Mouse (Mus musculus) cerebellum, adult 2 months (tissue): Measurements from ENCODE around the gene Btbd7. TPM values are rescaled to one million over a fixed set of nuclear protein-coding genes. Genes with fewer than 3 reads are reported as not detected.

Experiments used
- DNase-seq, 2 experiments: peaks; one replicate each; pipeline ENCODE4 v3.0.0; 2021
- H3K27ac ChIP-seq: fragments of 200-500 bp; 2 replicates; pipeline ENCODE4 v1.5.1; 2012; ENCODE audit warnings: low read length, control low read depth, inconsistent platforms; ENCODE audit not compliant: insufficient read depth
- H3K27me3 ChIP-seq: fragments of 200-500 bp; 2 replicates; pipeline ENCODE4 v1.6.1; 2012; ENCODE audit warnings: inconsistent platforms, mild to moderate bottlenecking, low read length, moderate library complexity; ENCODE audit not compliant: control insufficient read depth, insufficient read depth
- H3K4me1 ChIP-seq: fragments of 200-500 bp; 2 replicates; pipeline ENCODE4 v1.6.1; 2011; ENCODE audit warnings: low read length; ENCODE audit not compliant: control insufficient read depth, insufficient read depth
- H3K4me3 ChIP-seq: fragments of 200-500 bp; replicated peaks from 2 replicates; pipeline ENCODE3; 2011; ENCODE audit warnings: mild to moderate bottlenecking, low read depth, low read length, control low read depth; ENCODE audit not compliant: insufficient read depth
- CTCF ChIP-seq: fragments of 200-500 bp; IDR thresholded peaks from 2 replicates; pipeline ENCODE4 v1.5.1; 2011; ENCODE audit warnings: low read depth, mild to moderate bottlenecking, control low read depth, low read length, moderate library complexity, borderline replicate concordance; ENCODE audit not compliant: insufficient read depth
- POLR2A ChIP-seq: fragments of 200-500 bp; IDR thresholded peaks from 2 replicates; pipeline ENCODE4 v1.6.1; 2011; ENCODE audit warnings: low read length, control low read depth, borderline replicate concordance; ENCODE audit not compliant: insufficient read depth
- WGBS: fragments of 180-500 bp; shearing (Covaris S2); methylation state at CpG from one replicate; pipeline ENCODE4 v1.1.7; 2018; 5-methylcytosine and 5-hydroxymethylcytosine counted together
- polyA plus RNA-seq: library from polyadenylated mRNA; depleted of rRNA; stranded (reverse); fragments of >200 nt; gene quantifications from 2 replicates; pipeline ENCODE4 v1.2.3, GENCODE M21; 2012

Btbd7 gene
- polyA plus RNA-seq, 1 experiment, result 12.8 TPM

DNA sequence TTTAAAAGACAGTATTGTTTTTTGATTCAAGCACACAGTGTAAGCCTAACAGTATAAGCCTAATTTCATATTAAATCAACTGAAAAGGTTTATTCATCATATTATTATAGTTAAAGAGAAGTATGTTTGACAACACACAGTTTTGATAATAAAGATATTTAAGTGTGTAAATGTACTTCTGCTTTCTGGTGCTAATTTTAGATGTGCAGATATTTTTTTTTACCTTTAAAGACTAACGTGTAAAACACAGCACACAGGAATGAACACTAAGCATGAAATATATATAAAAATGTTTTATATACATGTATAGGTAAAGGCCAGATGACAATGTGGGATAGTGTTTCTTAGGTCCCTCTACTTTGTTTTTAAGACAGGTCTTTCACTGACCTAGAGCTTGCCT, 51.2 kb downstream of the Btbd7 start:
- TF ChIP-seq CTCF, result no peak
- no peak for TF ChIP-seq POLR2A
- WGBS, result 84% methylated on average over 1 of the region's 1 CpGs
- DNase-seq, result no peak
- H3K27me3 ChIP-seq, result no peaks in the 10 kb centered on the region
- H3K27ac ChIP-seq, result no peak overlapping the region
- peaks cover 5% of the 10 kb centered on the region; the same call in 1 of the 2 replicates for H3K4me1 ChIP-seq
- H3K4me3 ChIP-seq, result no peak overlapping the region

DNA sequence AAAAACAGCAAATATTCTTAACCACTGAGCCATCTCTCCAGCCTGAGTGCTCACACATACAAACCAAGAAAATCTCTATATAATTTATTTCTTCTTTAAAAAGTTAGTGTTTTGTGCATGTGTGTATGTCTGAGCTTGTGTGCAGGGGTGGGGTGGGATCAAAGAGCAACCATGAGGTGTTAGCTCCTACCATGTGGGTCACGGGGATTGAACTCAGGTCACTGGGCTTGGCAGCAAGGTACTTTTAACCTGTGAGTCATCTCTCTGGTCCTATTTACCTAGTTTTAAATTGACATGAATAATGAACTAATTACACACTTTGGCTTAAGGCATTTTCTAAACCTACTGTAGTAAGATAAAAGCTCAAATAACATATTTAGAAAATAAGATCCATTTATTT, 51.9 kb downstream of the Btbd7 start:
- H3K27me3 ChIP-seq, result no peaks in the 10 kb centered on the region
- no peak for DNase-seq
- TF ChIP-seq POLR2A (no peak), CTCF (no peak)
- H3K27ac ChIP-seq, result no peak overlapping the region
- WGBS, result 85% methylated on average over 1 of the region's 1 CpGs
- H3K4me1 ChIP-seq, result peaks cover under 1% of the 10 kb centered on the region; the same call in 1 of the 2 replicates
- no peak overlapping the region for H3K4me3 ChIP-seq

DNA sequence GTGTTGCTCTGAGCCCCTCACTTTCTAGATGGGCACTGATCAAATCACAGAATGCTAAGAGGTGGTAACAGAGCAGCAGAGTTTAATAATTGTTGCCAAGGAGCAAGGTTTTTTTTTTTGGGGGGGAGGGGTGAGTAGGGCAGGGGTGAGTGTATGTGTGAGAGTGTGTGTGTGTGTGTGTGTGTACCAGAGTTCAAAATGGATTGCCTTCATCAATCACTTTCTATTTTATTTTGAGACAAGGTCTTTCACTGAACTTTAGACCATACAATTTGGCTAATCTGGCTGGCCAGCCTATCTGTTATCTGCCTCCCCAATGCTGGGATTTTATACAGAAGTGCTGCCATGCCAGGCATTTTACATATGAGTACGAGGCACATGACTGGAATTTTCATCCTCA, 63.4 kb downstream of the Btbd7 start:
- no peak overlapping the region for H3K4me3 ChIP-seq
- H3K27me3 ChIP-seq, result no peaks in the 10 kb centered on the region
- 97% methylated on average over 1 of the region's 1 CpGs for WGBS
- no peak for DNase-seq
- no peak overlapping the region for H3K27ac ChIP-seq
- H3K4me1 ChIP-seq, result no peaks in the 10 kb centered on the region
- TF ChIP-seq POLR2A (no peak), CTCF (no peak)

DNA sequence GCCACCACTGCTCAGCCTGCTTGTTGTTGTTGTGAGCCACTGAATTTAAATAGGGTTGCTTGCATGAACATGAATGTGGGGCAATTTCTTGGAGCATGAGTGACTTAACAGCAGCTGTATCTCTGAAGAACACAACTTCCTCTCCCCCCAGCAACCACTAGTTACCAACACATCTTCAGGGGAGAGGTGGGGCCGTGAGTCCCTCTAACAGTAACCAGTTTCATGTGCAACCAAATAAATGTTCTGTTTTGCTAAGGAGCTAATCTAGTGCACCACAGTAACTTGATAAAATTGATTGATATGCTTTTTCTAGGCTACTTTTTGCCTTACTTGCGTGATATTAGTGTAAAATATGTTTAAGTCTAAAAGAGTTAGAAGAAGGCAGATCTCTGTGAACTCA, 78.7 kb downstream of the Btbd7 start:
- no peaks in the 10 kb centered on the region for H3K4me1 ChIP-seq
- TF ChIP-seq POLR2A (no peak), CTCF (no peak)
- H3K4me3 ChIP-seq, result no peak overlapping the region
- 99% methylated on average over 2 of the region's 2 CpGs for WGBS
- H3K27me3 ChIP-seq, result no peaks in the 10 kb centered on the region
- no peak for DNase-seq
- no peak overlapping the region for H3K27ac ChIP-seq

DNA sequence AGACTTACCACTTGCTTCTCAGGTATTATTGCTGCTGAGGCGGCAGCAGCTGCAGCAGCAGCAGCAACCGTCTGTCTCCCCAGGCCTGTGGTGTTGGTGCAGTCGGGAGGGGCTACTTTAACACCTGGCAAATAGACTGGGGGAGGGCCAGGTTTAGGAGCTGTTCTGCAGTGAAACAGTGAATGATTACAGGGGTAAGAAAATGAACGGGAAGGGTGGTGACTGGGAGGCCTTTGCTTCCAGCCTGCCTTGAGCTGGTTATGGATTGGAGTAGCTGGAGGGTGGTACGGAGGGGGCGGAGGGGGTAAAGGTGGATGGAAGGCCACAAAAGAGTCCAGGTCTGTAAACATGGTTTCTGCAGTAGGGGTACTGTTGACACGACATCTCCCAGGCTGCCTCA, 90.3 kb downstream of the Btbd7 start:
- H3K27me3 ChIP-seq, result no peaks in the 10 kb centered on the region
- no peaks in the 10 kb centered on the region for H3K4me1 ChIP-seq
- no peak overlapping the region for H3K4me3 ChIP-seq
- no peak overlapping the region for H3K27ac ChIP-seq
- 91% methylated on average over 7 of the region's 7 CpGs for WGBS
- DNase-seq, result no peak
- no peak for TF ChIP-seq CTCF
- no peak for TF ChIP-seq POLR2A

DNA sequence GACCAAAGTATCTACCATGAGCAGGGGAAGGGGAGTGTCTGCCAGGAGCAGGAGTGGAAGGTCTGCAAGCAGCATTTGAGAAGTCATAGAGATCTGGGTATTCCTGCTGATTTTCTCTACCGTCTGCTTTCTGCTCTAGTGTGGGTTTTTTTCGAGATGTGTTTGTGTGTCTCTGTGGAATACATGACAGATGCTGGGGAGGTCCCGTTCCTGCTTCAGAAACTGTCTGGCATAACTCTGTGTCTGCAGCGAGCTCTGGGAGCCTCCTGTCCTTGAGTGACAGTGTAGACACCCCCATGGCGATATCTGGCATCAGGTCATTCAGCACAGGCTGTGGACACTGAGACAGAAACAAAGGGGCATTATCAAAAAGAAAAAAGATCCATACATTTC, 92.7 kb downstream of the Btbd7 start:
- DNase-seq, result no peak
- 30% methylated on average over 5 of the region's 5 CpGs for WGBS
- H3K4me3 ChIP-seq, result no peak overlapping the region
- H3K27me3 ChIP-seq, result no peaks in the 10 kb centered on the region
- H3K27ac ChIP-seq, result no peak overlapping the region
- no peaks in the 10 kb centered on the region for H3K4me1 ChIP-seq
- TF ChIP-seq CTCF, result no peak
- TF ChIP-seq POLR2A, result no peak

DNA sequence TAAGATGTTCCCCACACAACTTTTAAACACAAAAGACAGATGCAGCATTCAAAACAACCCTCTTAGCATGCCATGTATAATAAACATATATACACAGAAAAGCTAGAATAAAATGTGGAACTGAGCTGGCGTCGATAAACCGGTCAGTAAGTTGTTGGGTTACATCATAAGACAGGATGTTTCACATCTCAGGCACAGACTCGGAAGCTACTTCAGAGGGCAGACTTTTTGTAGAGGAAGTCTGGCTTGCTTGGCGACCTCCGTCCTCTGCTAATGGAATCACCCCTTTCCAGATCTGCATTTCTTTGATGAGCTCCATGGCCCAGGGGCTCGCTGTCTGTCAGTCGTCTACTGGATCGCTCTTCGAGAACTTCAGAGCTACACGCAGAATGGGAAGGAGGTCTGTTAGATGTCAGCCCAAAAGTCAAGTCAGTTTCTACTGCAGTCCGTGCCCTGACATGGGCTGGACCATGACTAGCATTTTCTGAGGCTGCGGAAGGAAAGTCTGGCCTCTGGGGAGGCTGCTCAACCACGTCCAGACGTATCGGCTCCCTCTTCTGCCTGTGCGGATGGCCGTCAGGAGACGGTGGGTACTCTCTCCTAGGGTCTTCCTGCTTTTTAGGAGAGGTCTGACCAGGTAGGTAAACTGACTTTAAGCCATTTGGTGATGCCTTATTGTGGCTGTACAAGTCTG, 93.2 kb downstream of the Btbd7 start:
- WGBS, result 89% methylated on average over 19 of the region's 19 CpGs
- TF ChIP-seq CTCF (no peak), POLR2A (no peak)
- Histone ChIP-seq H3K27me3 (no peaks in the 10 kb centered on the region), H3K4me1 (no peaks in the 10 kb centered on the region), H3K27ac (no peak overlapping the region), H3K4me3 (no peak overlapping the region)
- DNase-seq, result no peak

DNA sequence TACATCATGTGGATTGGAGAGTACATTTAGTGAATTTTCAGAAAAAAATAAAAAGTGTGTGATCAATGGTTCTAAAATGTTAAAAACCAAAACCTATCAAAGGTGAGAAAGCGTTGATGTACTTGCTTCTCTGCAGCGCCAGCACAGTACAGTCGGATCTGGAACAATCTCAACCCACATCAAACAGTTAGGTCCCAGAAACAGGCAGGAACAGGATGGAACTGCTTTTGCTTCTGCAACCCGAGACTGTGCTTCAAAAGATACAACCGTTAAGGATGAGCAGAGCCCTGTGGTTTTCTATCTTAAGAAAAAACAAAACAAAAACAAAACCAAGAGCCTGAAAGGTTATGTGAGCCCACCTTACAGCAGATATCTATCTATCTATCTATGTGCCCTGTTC, 95.4 kb downstream of the Btbd7 start:
- H3K4me3 ChIP-seq, result no peak overlapping the region
- no peak overlapping the region for H3K27ac ChIP-seq
- peaks cover 5% of the 10 kb centered on the region for H3K4me1 ChIP-seq
- TF ChIP-seq POLR2A, result no peak
- TF ChIP-seq CTCF, result no peak
- DNase-seq, result no peak
- no peaks in the 10 kb centered on the region for H3K27me3 ChIP-seq
- 91% methylated on average over 5 of the region's 5 CpGs for WGBS

DNA sequence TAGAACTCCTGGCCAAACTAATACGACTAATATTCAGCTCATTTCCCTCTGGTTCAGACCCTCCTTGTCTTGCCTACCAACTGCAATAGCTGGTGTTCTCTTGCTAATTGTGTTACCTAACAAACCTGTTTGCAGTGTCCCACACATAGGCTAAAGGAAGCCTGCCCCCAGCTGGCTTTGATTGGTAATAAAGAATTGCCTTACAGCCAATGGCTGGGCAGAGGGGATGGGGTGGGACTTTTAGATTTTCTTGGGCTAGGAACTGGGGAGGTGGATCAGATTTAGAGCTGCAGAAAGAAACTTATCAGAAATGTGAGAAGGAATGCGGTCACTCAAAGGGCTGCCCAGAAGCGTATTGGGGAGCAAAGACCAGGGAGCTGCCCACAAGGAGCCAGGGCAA, 98.8 kb downstream of the Btbd7 start:
- WGBS, result 71% methylated on average over 3 of the region's 3 CpGs
- no peak for DNase-seq
- Histone ChIP-seq H3K27me3 (no peaks in the 10 kb centered on the region), H3K4me3 (no peak overlapping the region), H3K4me1 (peaks cover 6% of the 10 kb centered on the region), H3K27ac (no peak overlapping the region)
- no peak for TF ChIP-seq POLR2A
- peak; percentile 17; the same call in 1 of the 2 replicates for TF ChIP-seq CTCF
